Mouse (Mus musculus): ENCODE measurements around the gene Pard3. TPM values are rescaled to one million over a fixed set of nuclear protein-coding genes. Genes with fewer than 3 reads are reported as not detected.
"Not testable (repeated sequence)": the region's sequence is repeated elsewhere in the genome, so short reads cannot be mapped to it uniquely, and the experiment has no call there.

The Pard3 gene
- polyA plus RNA-seq, 1 experiment from 2014 or later = 30.0 TPM

DNA sequence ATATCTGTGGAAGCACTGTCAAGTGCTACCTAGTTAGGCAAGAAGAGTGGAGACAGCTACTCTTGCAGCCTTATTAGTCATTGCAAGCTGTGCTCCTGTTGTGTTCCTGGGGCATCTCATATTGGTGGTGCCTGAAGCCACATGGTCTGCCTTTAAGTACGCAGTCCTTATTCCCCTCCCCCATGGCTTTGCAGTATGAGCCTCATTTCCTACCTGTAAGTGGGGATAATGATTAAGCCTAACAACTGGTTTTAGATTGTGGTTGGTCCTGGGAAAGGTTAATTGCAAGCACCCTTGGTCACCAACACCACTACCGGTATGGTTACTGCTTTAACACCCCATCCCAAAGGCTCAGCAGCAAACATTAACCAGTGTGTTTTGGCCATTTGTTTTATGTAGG lies 104.8 kb downstream of the Pard3 start:
- DNase-seq (ENCODE audit: low spot score) (no peak), ATAC-seq (ENCODE audit: low FRiP score, low TSS enrichment) (no peak)
- Histone ChIP-seq H3K27ac (replicated peaks) (no peak overlapping the region), H3K4me3 (ENCODE audit: low read depth, low read length) (no peak overlapping the region), H3K9ac (ENCODE audit: low read length) (no peak overlapping the region), H3K9me3 (ENCODE audit: control insufficient read depth, low read length) (no peaks in the 10 kb centered on the region), H3K27me3 (ENCODE audit: control insufficient read depth, insufficient read depth, low read length) (no peaks in the 10 kb centered on the region), H3K4me2 (replicated peaks; ENCODE audit: low read depth) (no peak overlapping the region), H3K36me3 (ENCODE audit: control insufficient read depth, insufficient read depth, low read length) (no peaks in the 10 kb centered on the region), H3K4me1 (replicated peaks; ENCODE audit: control insufficient read depth, insufficient read depth) (0 out of 2 replicates have a peak, but pooled peaks cover 2% of the 10 kb centered on the region)
- no peak for TF ChIP-seq CTCF (IDR thresholded peaks at IDR 0.05; ENCODE audit: low read depth)
- no peak for TF ChIP-seq EP300 (optimal IDR thresholded peaks at IDR 0.05)
- WGBS = 91% methylated on average over 2 of the region's 2 CpGs

DNA sequence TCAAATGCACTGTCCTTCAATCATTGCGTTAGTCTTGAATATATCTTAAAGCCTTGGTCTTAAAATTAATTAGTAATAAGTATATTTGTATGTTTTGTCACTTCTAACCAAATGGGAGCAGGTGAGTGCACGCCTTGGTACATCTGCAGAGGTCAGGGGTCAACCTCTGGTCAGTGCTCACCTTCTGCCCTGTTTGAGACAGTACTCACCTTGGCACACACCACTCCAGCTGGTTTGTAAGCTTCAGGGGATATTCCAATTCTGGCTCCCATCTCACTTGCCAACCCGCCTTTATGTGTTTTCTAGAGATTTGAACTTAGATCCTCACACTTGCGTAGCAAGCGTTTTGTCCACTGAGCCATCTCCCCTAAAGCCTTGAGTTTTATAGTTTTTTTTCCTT lies 105.7 kb downstream of the Pard3 start:
- no peak overlapping the region for H3K4me2 ChIP-seq (replicated peaks; ENCODE audit: low read depth)
- H3K4me1 ChIP-seq (replicated peaks; ENCODE audit: control insufficient read depth, insufficient read depth) = 0 out of 2 replicates have a peak, but pooled peaks cover 2% of the 10 kb centered on the region
- no peaks in the 10 kb centered on the region for H3K36me3 ChIP-seq (ENCODE audit: control insufficient read depth, insufficient read depth, low read length)
- TF ChIP-seq CTCF (IDR thresholded peaks at IDR 0.05; ENCODE audit: low read depth) = no peak
- TF ChIP-seq EP300 (optimal IDR thresholded peaks at IDR 0.05) = no peak
- H3K27ac ChIP-seq (replicated peaks) = no peak overlapping the region
- no peak overlapping the region for H3K9ac ChIP-seq (ENCODE audit: low read length)
- WGBS = 93% methylated on average over 5 of the region's 5 CpGs
- no peak for DNase-seq (ENCODE audit: low spot score)
- no peak for ATAC-seq (ENCODE audit: low FRiP score, low TSS enrichment)
- H3K4me3 ChIP-seq (ENCODE audit: low read depth, low read length) = no peak overlapping the region
- H3K27me3 ChIP-seq (ENCODE audit: control insufficient read depth, insufficient read depth, low read length) = no peaks in the 10 kb centered on the region
- H3K9me3 ChIP-seq (ENCODE audit: control insufficient read depth, low read length) = no peaks in the 10 kb centered on the region

DNA sequence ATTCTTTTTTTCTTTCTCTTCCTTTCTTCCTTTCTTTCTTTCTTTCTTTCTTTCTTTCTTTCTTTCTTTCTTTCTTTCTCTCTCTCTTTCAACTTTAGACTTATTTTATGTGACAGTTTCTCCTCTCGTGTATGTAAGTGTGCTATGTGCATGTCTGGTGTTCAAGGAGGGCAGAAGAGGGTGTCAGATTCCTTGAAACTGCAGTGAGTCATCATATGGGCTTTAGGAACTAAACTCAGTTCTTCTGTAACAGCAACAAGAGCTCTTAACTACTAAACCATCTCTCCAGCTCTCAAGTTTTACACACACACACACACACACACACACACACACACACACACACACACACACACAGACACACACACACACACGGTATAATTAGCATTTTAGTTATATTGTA lies 106.7 kb downstream of the Pard3 start:
- H3K27ac ChIP-seq (replicated peaks); H3K9me3 ChIP-seq (ENCODE audit: control insufficient read depth, low read length); DNase-seq (ENCODE audit: low spot score); H3K9ac ChIP-seq (ENCODE audit: low read length); H3K4me2 ChIP-seq (replicated peaks; ENCODE audit: low read depth); H3K36me3 ChIP-seq (ENCODE audit: control insufficient read depth, insufficient read depth, low read length); H3K4me3 ChIP-seq (ENCODE audit: low read depth, low read length); ATAC-seq (ENCODE audit: low FRiP score, low TSS enrichment); H3K4me1 ChIP-seq (replicated peaks; ENCODE audit: control insufficient read depth, insufficient read depth); H3K27me3 ChIP-seq (ENCODE audit: control insufficient read depth, insufficient read depth, low read length): not testable (repeated sequence)
- WGBS = 51% methylated on average over 2 of the region's 2 CpGs

DNA sequence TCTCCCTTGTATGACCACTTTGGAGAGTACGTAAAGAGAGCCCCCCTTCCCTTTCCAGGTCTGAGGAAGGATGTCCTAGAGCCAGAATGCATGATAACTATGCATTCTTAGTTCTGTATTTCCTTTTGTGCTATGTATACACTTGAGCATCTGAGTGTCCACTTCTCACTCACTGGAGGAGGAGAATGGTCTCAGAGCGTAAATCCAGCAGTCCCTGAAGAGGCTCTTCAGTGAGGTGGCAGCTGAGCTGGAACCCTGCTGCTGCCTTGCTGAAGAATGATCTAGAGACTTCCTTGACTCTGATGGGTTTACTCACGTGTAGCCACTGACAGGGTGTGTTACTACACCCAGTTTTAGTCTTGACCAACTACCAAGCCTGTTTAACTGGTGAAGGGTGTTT lies 107.2 kb downstream of the Pard3 start:
- no peaks in the 10 kb centered on the region for H3K27me3 ChIP-seq (ENCODE audit: control insufficient read depth, insufficient read depth, low read length)
- no peaks in the 10 kb centered on the region for H3K36me3 ChIP-seq (ENCODE audit: control insufficient read depth, insufficient read depth, low read length)
- 84% methylated on average over 3 of the region's 3 CpGs for WGBS
- no peak for TF ChIP-seq EP300 (optimal IDR thresholded peaks at IDR 0.05)
- no peak for TF ChIP-seq CTCF (IDR thresholded peaks at IDR 0.05; ENCODE audit: low read depth)
- no peaks in the 10 kb centered on the region for H3K9me3 ChIP-seq (ENCODE audit: control insufficient read depth, low read length)
- DNase-seq (ENCODE audit: low spot score) (no peak), ATAC-seq (ENCODE audit: low FRiP score, low TSS enrichment) (no peak)
- H3K4me2 ChIP-seq (replicated peaks; ENCODE audit: low read depth) = no peak overlapping the region
- no peak overlapping the region for H3K4me3 ChIP-seq (ENCODE audit: low read depth, low read length)
- H3K9ac ChIP-seq (ENCODE audit: low read length) = no peak overlapping the region
- H3K27ac ChIP-seq (replicated peaks) = no peak overlapping the region
- H3K4me1 ChIP-seq (replicated peaks; ENCODE audit: control insufficient read depth, insufficient read depth) = 0 out of 2 replicates have a peak, but pooled peaks cover 2% of the 10 kb centered on the region

DNA sequence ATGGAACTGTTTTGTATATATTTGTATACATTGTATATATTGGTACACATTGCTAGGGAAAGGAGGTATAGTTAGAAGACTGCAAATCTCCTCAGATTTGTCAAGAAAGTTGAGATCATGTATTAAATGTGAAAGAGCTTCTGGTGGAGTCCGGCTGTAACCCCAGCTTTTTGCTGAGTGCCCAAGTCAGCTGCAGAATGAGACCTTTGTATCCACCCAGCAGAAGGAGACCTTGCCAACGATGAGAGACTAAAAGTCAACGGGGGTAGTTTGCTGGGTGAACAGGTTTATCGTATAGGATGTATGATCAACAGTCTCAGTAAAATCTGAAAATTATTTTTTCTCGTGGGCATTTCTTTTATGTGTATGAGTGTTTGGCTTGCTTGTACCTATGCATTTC lies 109.8 kb downstream of the Pard3 start:
- no peak for TF ChIP-seq CTCF (IDR thresholded peaks at IDR 0.05; ENCODE audit: low read depth)
- TF ChIP-seq EP300 (optimal IDR thresholded peaks at IDR 0.05) = no peak
- ATAC-seq (ENCODE audit: low FRiP score, low TSS enrichment) (no peak), DNase-seq (ENCODE audit: low spot score) (no peak)
- Histone ChIP-seq H3K36me3 (ENCODE audit: control insufficient read depth, insufficient read depth, low read length) (no peaks in the 10 kb centered on the region), H3K27me3 (ENCODE audit: control insufficient read depth, insufficient read depth, low read length) (no peaks in the 10 kb centered on the region), H3K4me1 (replicated peaks; ENCODE audit: control insufficient read depth, insufficient read depth) (0 out of 2 replicates have a peak, but pooled peaks cover 2% of the 10 kb centered on the region), H3K27ac (replicated peaks) (no peak overlapping the region), H3K9ac (ENCODE audit: low read length) (no peak overlapping the region), H3K9me3 (ENCODE audit: control insufficient read depth, low read length) (no peaks in the 10 kb centered on the region), H3K4me3 (ENCODE audit: low read depth, low read length) (no peak overlapping the region), H3K4me2 (replicated peaks; ENCODE audit: low read depth) (no peak overlapping the region)
- 85% methylated on average over 5 of the region's 5 CpGs for WGBS

DNA sequence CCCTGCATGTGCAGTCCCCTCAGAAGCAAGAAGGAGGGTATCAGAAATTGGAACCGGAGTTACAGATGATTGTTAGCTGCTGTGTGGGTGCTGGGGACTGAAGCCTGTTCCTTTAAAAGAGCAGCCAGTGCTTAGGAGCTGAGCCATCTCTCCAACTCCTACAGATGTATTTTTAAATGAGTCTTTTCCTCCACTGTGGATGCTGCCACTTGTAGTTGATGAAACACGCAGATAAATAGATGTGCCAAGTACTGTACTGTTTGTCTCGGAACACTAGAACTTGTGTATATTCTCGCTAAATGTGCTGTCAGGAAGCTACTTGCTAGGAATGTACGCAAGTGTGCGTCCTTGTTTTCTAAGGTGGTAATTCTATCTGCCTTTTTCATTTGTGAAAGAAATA lies 110.7 kb downstream of the Pard3 start:
- Histone ChIP-seq H3K27me3 (ENCODE audit: control insufficient read depth, insufficient read depth, low read length) (no peaks in the 10 kb centered on the region), H3K9ac (ENCODE audit: low read length) (no peak overlapping the region), H3K4me2 (replicated peaks; ENCODE audit: low read depth) (no peak overlapping the region), H3K27ac (replicated peaks) (no peak overlapping the region), H3K36me3 (ENCODE audit: control insufficient read depth, insufficient read depth, low read length) (no peaks in the 10 kb centered on the region), H3K9me3 (ENCODE audit: control insufficient read depth, low read length) (no peaks in the 10 kb centered on the region), H3K4me1 (replicated peaks; ENCODE audit: control insufficient read depth, insufficient read depth) (0 out of 2 replicates have a peak, but pooled peaks cover 2% of the 10 kb centered on the region), H3K4me3 (ENCODE audit: low read depth, low read length) (no peak overlapping the region)
- TF ChIP-seq CTCF (IDR thresholded peaks at IDR 0.05; ENCODE audit: low read depth) (no peak), EP300 (optimal IDR thresholded peaks at IDR 0.05) (no peak)
- WGBS = 66% methylated on average over 6 of the region's 6 CpGs
- ATAC-seq (ENCODE audit: low FRiP score, low TSS enrichment) = no peak
- DNase-seq (ENCODE audit: low spot score) = no peak

All from stomach, postnatal 0 days (tissue).